Mouse (Mus musculus) olfactory bulb, adult 2 months (tissue): ENCODE data around the gene Sh3pxd2a.

Experiments used
- CTCF ChIP-seq: fragments of 200-500 bp; IDR thresholded peaks from 2 replicates; pipeline ENCODE4 v1.5.1; 2012; ENCODE audit warnings: low read depth, mild to moderate bottlenecking, low read length, moderate library complexity; ENCODE audit not compliant: insufficient read depth
- POLR2A ChIP-seq: fragments of 200-500 bp; IDR thresholded peaks from 2 replicates; pipeline ENCODE4 v1.6.1; 2012; ENCODE audit warnings: mild to moderate bottlenecking, low read depth, low read length, moderate library complexity; ENCODE audit not compliant: insufficient read depth

- TF ChIP-seq CTCF (no peak), POLR2A (no peak)
Observed at GRCm38 (mm10) chr19:47369008-47369407, 95.2 kb downstream of the Sh3pxd2a start.
